Mouse (Mus musculus) heart, embryonic 10.5 days (tissue): Measurements from ENCODE around the gene 4921504E06Rik. TPM values are rescaled to one million over a fixed set of nuclear protein-coding genes. Genes with fewer than 3 reads are reported as not detected.

ENCODE experiments used
- DNase-seq: peaks from one replicate; pipeline ENCODE4 v3.0.0-alpha.2; 2017; ENCODE audit warnings: low spot score
- H3K27ac ChIP-seq: fragments of 300-500 bp; sonication (generic); 2 replicates; pipeline ENCODE4 v1.5.1; 2016; ENCODE audit warnings: mild to moderate bottlenecking
- H3K27me3 ChIP-seq: fragments of 300-500 bp; sonication (generic); 2 replicates; pipeline ENCODE4 v1.6.1; 2016; ENCODE audit warnings: mild to moderate bottlenecking; ENCODE audit not compliant: poor library complexity, insufficient read depth, severe bottlenecking
- H3K36me3 ChIP-seq: fragments of 300-500 bp; sonication (generic); 2 replicates; pipeline ENCODE4 v1.6.1; 2016; ENCODE audit warnings: mild to moderate bottlenecking, moderate library complexity
- H3K4me1 ChIP-seq: fragments of 300-500 bp; sonication (generic); 2 replicates; pipeline ENCODE4 v1.6.1; 2016; ENCODE audit warnings: mild to moderate bottlenecking
- H3K4me3 ChIP-seq: fragments of 300-500 bp; sonication (generic); 2 replicates; pipeline ENCODE4 v1.5.1; 2016; ENCODE audit warnings: mild to moderate bottlenecking, moderate library complexity
- H3K9me3 ChIP-seq: fragments of 300-500 bp; sonication (generic); 2 replicates; pipeline ENCODE4 v1.6.1; 2016; ENCODE audit warnings: mild to moderate bottlenecking, moderate library complexity
- WGBS: fragments of 180-500 bp; shearing (Covaris S2); methylation state at CpG from one replicate; pipeline ENCODE4 v1.1.7; 2016; 5-methylcytosine and 5-hydroxymethylcytosine counted together
- polyA plus RNA-seq: library from polyadenylated mRNA; unstranded; fragments of >200 nt; fragmentation: Nextera tagmentation; extraction: Ambion mirVana; gene quantifications from 2 replicates; pipeline ENCODE4 v1.2.1, GENCODE M21; 2016

Gene 4921504E06Rik
- polyA plus RNA-seq, 1 experiment from 2014 or later = not detected

DNA sequence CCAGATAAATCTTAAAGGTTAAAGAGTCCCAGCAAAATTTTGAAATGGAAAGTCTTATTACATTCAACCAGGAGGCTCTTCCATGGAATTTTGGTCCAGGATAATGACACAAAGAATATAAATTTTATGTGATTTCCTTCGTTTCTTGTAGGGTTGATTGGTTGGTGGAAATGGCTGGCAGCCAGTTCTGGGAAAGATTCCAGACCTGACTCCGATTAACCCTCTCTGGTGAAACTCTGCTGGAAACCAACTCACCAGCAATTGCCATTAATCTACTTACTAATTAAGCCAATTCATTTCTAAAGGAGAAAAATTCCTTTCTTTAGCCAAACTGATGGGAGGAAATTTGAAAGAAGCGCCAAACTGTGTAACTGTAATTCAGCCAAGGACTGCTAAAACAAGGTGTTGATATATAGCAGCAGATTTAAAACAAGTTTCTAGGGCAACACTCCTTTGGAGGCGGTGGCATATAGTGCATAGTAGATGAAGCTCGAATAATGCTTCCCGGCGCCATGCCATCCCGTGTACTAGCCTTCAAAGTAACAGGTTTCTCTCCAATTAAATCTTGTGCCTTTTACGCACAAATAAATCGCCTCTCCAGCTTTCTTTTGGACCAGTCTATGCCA is 97.7 kb downstream of the 4921504E06Rik start:
- Histone ChIP-seq H3K4me1 (no peaks in the 10 kb centered on the region), H3K4me3 (no peak overlapping the region), H3K36me3 (no peaks in the 10 kb centered on the region), H3K27me3 (peaks cover 77% of the 10 kb centered on the region), H3K9me3 (no peaks in the 10 kb centered on the region), H3K27ac (no peak overlapping the region)
- 25% methylated on average over 10 of the region's 10 CpGs for WGBS
- no peak for DNase-seq

DNA sequence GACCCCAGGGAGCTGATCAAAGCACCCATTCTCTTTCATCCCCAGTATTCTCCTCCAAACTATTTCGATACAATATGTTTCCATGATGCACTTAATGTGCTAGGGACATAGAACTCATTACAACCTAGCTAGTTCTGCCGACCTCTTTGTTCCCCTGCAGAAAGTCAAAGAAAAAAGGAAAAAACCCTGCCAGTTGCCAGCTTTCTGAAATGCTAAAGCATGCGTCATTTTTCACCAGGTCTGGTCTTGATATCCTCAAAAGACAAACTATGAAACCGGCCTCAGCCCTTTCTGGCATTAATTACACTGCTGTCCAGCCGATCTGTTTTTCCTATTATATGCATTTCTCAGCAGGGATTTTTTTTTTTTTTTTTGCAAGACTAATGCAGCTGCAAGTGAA is 98.5 kb downstream of the 4921504E06Rik start:
- peaks cover 85% of the 10 kb centered on the region for H3K27me3 ChIP-seq
- H3K36me3 ChIP-seq = no peaks in the 10 kb centered on the region
- H3K9me3 ChIP-seq = no peaks in the 10 kb centered on the region
- H3K27ac ChIP-seq = no peak overlapping the region
- no peak overlapping the region for H3K4me3 ChIP-seq
- DNase-seq = no peak
- no peaks in the 10 kb centered on the region for H3K4me1 ChIP-seq
- 14% methylated on average over 5 of the region's 5 CpGs for WGBS

DNA sequence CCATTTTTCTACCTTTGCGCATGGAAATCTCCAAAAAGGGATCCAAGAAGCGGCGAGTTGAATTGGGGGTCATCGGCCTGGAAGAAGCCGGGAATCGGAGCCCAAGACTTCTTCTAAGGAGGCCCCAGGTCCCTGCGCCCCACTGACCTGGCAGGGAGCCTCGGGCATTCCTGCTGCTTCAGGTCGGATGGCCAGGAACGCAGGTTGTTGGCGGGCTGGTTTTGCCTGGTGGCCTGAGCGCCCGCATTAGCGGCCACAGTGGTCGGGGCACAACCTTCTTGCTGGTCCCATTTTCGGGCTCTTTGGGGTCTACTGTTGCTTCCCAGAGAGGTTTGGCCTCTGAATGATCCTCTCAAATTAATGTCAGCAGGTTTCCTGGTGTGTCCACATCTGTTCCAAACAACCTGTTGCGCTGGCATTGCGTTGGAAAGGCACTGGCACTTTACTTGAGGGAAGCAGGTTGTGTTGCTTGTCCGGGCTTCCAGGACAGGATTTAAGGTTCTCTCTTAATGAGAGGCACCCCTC is 101.1 kb downstream of the 4921504E06Rik start:
- H3K27ac ChIP-seq = no peak overlapping the region
- peaks cover 5% of the 10 kb centered on the region; the same call in 1 of the 2 replicates for H3K4me1 ChIP-seq
- H3K4me3 ChIP-seq = no peak overlapping the region
- under 1% methylated on average over 19 of the region's 19 CpGs for WGBS
- no peaks in the 10 kb centered on the region for H3K36me3 ChIP-seq
- peaks cover 100% of the 10 kb centered on the region for H3K27me3 ChIP-seq
- no peaks in the 10 kb centered on the region for H3K9me3 ChIP-seq
- DNase-seq = no peak

DNA sequence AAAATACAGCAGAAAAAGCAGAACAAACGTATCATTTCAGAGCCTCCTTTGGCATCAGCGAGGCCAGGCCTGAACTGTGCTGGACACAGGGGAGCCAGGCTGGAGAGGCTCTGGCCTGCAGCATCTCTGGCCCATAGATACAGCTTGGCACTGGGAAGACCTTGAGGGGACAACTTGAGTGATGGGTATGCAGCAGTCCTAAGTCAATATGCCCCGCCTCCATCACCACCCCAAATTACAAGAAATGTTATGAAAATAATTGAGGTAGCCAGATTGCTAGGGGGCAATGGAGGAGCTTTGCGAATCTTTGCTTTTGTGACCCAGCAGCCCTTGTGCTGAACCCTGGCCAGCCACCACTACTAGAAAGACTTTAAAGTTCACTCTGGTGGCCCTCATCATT is 104.4 kb downstream of the 4921504E06Rik start:
- no peak overlapping the region for H3K27ac ChIP-seq
- H3K27me3 ChIP-seq = peaks cover 99% of the 10 kb centered on the region
- H3K4me3 ChIP-seq = no peak overlapping the region
- H3K4me1 ChIP-seq = peaks cover 21% of the 10 kb centered on the region
- DNase-seq = no peak
- WGBS = 33% methylated on average over 4 of the region's 4 CpGs
- no peaks in the 10 kb centered on the region for H3K36me3 ChIP-seq
- no peaks in the 10 kb centered on the region for H3K9me3 ChIP-seq

DNA sequence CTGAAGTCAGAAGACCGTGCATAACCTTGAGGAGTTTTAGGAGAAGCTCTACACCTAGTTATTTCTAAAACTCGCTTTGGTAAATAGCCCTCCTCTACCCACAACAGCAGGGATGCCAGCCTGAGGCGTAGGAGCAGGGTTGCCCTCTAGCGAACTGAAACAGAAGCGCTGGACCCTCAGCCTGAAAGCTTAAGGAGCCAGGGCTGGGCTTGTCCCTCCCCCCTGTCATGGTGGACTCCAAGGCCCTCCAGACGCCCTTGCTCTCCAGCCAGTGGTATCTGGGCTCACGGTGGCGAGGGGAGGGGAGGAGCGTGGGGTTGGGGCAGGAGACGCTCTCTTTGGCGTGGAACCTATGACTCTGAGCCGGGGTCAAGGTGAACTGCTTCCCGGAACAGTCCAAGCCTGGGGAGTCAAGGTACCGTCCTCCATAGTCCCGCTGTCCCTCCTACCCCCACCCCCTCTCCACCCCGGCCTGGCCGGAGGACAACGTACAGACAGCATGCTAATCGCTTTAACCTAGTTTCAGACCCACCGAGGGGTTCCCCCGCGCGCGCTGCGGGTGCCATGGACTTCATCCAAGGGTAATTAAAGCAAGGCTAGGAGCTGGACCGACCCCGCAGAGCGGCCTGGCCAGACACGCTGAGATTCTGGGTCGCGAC is 105.5 kb downstream of the 4921504E06Rik start:
- under 1% methylated on average over 31 of the region's 31 CpGs for WGBS
- peak; percentile 76 for DNase-seq
- Histone ChIP-seq H3K4me1 (peaks cover 21% of the 10 kb centered on the region), H3K4me3 (peak overlapping the region; percentile 55), H3K27me3 (peaks cover 99% of the 10 kb centered on the region), H3K36me3 (no peaks in the 10 kb centered on the region), H3K27ac (no peak overlapping the region), H3K9me3 (no peaks in the 10 kb centered on the region)

DNA sequence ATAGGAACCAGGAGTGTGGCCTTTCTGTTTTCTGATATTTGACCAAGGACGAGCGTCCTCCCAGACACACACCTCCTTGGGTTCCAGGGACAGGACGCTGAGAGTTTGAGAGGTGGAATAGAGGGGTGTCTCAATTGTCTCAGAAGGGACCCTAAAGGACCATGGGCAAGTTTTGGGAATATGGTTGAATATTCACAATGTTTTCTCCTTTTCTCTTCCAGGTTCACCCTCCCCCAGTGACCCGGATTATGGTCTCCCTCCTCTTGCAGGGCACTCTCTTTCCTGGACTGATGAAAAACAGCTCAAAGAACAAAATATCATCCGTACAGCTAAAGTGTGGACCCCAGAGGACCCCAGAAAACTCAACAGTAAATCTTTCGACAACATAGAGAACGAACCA is 107.0 kb downstream of the 4921504E06Rik start:
- Histone ChIP-seq H3K4me1 (peaks cover 21% of the 10 kb centered on the region), H3K9me3 (no peaks in the 10 kb centered on the region), H3K4me3 (no peak overlapping the region), H3K36me3 (no peaks in the 10 kb centered on the region), H3K27ac (no peak overlapping the region), H3K27me3 (peaks cover 99% of the 10 kb centered on the region)
- whole genome bisulfite sequencing = 7% methylated on average over 7 of the region's 7 CpGs
- no peak for DNase-seq

DNA sequence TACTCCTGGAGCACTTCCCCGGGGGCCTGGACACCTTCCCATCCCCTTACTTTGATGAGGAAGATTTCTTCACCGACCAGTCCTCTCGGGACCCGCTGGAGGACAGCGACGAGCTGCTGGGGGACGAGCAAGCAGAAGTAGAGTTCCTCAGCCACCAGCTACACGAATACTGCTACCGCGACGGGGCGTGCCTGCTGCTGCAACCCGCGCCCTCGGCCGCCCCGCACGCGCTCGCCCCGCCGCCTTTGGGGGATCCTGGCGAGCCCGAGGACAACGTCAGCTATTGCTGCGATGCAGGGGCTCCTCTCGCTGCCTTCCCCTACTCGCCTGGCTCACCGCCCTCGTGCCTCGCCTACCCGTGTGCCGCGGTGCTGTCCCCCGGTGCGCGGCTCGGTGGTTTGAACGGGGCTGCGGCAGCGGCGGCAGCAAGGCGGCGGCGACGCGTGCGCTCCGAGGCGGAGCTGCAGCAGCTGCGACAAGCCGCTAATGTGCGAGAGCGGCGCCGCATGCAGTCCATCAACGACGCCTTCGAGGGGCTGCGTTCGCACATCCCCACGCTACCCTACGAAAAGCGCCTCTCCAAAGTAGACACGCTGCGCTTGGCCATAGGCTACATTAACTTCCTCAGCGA is 107.7 kb downstream of the 4921504E06Rik start:
- Histone ChIP-seq H3K27ac (no peak overlapping the region), H3K9me3 (no peaks in the 10 kb centered on the region), H3K4me3 (peak overlapping the region; percentile 44), H3K27me3 (peaks cover 99% of the 10 kb centered on the region), H3K36me3 (no peaks in the 10 kb centered on the region), H3K4me1 (peaks cover 21% of the 10 kb centered on the region)
- under 1% methylated on average over 67 of the region's 67 CpGs for WGBS
- peak; percentile 73 for DNase-seq

DNA sequence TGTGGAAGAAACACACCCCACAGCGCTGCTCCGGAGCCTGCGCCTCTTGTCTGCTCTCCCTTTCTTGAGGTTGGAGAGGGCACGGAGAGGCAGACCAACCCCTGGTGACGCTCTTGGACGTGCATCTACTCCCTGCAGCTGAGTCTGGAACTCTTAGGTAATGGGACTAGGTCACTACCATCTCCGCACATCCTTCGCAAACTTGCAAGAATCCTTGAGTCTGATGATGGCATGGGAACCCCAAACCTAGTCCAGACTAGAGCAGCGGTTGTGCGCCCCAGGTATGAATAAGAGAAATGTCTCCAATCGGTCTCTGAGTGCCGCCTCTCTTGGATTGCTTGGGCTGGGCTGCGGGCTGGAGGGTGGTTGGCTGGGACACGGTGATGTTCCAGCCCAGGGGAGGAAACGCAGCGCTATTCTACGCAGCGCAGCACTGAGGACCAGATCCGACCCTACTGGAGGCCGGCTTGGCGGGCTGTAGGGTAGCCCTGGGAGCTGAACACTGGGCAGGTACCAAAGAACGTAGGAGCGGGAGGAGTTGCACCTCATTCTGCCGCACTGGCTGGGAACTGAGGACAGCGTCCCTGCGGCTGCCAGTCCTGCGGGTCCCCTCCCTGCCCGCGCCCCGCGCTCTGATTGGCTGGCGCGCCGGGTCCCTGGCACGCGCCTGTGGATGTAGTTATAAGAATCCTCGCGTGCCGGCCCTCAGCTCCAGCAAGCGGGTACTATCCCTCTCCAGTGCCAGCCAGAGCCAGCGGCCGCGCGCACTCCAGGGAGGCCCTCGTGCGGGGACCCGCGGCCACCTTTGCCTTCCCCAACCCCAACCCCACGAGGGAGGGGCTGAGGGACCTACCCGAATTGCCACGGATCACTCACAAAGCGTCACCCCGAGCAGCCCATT is 108.5 kb downstream of the 4921504E06Rik start, which contains the start of gene Ptf1a:
Gene Ptf1a, plus strand, starts transcription at position 733 of the 901 bp plus-strand sequence.
- Histone ChIP-seq H3K27ac (no peak within 1 kb of the TSS), H3K9me3 (no peaks in the 10 kb centered on the region), H3K36me3 (no peaks in the 10 kb centered on the region), H3K27me3 (peaks cover 97% of the 10 kb centered on the region), H3K4me3 (peak within 1 kb of the TSS; percentile 44), H3K4me1 (peaks cover 21% of the 10 kb centered on the region)
- DNase-seq = peak; percentile 74
- WGBS = under 1% methylated on average over 53 of the region's 53 CpGs

DNA sequence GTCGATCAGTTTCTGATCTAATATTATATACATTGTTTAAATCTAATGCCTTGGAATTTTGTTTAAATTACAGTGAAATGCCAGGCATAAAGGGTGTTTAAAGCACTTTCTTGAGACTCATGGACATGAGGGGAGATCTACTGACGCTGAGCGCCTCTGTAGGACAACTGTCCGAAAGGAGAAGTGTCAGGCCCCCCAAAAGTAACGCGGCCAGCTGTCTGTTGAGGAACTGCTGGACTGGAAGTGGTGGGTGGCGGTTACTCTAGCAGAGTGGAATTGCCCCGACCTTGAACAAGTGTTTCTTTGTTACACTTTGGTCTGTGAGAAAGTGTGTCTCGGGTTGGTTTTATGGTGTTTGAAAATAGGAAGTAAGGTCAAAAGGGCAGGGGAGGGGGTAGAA is 109.4 kb downstream of the 4921504E06Rik start:
- H3K27ac ChIP-seq = no peak overlapping the region
- H3K4me1 ChIP-seq = peaks cover 21% of the 10 kb centered on the region
- H3K9me3 ChIP-seq = no peaks in the 10 kb centered on the region
- no peaks in the 10 kb centered on the region for H3K36me3 ChIP-seq
- 3% methylated on average over 9 of the region's 9 CpGs for WGBS
- H3K4me3 ChIP-seq = no peak overlapping the region
- DNase-seq = peak; percentile 64
- H3K27me3 ChIP-seq = peaks cover 88% of the 10 kb centered on the region

DNA sequence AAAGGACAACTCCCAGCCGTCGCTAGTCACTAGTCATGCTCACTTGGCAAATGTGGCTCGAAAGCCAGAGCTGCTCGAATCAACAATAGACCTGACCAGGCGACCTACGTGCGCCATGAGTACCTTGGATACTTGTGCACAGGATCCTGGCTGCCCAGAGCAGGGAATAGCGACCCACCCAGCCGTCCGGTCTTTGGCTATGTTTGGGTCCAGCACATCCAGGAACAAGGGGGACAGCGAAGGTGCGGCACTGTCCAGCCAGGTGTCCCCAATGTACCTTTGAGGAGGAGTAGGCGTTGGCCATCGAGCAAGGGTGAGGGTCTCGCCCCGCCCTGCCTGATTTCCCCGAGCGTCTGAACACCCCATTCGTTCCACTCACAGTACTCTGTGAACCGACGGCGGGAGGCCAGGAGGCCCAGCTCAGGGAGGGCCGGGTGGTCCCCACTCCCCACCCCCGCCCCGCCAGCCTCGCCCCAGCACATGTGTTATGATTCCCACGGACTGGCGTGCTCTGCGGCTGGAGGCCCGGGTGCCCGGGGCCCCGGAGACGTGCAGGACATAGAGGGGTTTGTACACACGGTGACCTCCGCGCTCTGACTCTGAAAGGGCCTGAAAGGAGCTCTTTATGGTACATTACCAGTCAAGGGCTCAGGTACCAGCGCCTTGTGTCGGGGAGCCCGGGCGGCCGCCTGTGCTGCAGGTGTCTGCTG is 121.9 kb downstream of the 4921504E06Rik start:
- 3% methylated on average over 41 of the region's 41 CpGs for WGBS
- peak overlapping the region; percentile 44 for H3K4me3 ChIP-seq
- H3K36me3 ChIP-seq = no peaks in the 10 kb centered on the region
- DNase-seq = peak; percentile 75
- peaks cover 94% of the 10 kb centered on the region for H3K27me3 ChIP-seq
- H3K9me3 ChIP-seq = no peaks in the 10 kb centered on the region
- peaks cover 19% of the 10 kb centered on the region for H3K4me1 ChIP-seq
- H3K27ac ChIP-seq = no peak overlapping the region

DNA sequence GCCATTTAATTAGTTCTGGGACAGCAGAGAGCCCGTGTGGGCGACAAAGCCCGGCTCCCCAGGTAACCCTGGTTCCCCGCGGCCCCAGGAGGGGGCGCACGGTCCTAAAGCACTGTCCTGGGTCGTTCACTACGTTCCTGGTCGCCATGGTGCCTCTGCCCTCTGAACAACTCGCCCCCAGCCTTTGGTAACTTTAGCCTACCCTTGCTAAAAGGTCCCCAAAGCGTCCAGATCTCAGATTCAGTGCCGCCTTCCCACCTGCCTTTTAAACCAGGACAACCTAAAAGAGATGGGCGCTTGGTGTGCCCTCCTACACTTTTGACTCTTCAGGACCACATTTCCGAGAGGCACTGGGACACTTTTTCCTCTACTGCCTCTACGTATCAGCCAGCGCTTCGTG is 122.5 kb downstream of the 4921504E06Rik start:
- peak overlapping the region; percentile 44 for H3K4me3 ChIP-seq
- 1% methylated on average over 18 of the region's 18 CpGs for WGBS
- no peaks in the 10 kb centered on the region for H3K36me3 ChIP-seq

DNA sequence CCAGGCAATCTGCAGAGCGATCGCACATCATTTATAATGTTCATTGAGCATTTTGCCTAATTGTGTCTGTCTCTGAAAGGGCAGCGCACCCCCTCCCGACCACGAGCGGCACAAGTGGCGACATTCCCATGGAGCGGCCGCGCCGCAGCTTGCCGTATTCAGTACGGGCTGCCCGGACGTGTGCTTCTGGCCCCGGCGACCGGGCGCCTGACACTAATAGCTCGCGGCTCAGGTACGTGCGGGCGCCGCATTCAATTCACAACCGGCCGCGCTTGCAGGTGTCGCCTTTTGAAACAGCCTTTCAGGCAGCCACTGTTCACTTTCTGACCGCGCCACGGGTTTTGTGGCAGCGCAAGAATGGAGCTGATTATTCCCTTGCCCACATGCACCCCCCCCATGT is 123.0 kb downstream of the 4921504E06Rik start:
- Histone ChIP-seq H3K9me3 (no peaks in the 10 kb centered on the region), H3K4me1 (peaks cover 19% of the 10 kb centered on the region), H3K27ac (no peak overlapping the region), H3K36me3 (no peaks in the 10 kb centered on the region), H3K4me3 (peak overlapping the region; percentile 44), H3K27me3 (peaks cover 92% of the 10 kb centered on the region)
- peak; percentile 71 for DNase-seq
- under 1% methylated on average over 33 of the region's 33 CpGs for WGBS

More for the DNA sequence above, 122.5 kb downstream of the 4921504E06Rik start:
- Histone ChIP-seq H3K9me3 (no peaks in the 10 kb centered on the region), H3K4me1 (peaks cover 19% of the 10 kb centered on the region), H3K27me3 (peaks cover 94% of the 10 kb centered on the region), H3K27ac (no peak overlapping the region)
- peak; percentile 74 for DNase-seq
